Mouse (Mus musculus): ENCODE measurements around the gene Gm3285.

The Gm3285 gene

GRCm38 (mm10) chr10:77861675-77862074 lies at the start of gene Gm3285:
TSS of gene Gm3285 (plus strand) at chr10:77861975.
- DNase-seq (ENCODE audit: low spot score in 2 of 2), result no peak

- no peak for DNase-seq (ENCODE audit: low spot score in 2 of 2)
Observed at GRCm38 (mm10) chr10:77814382-77814781, 47.4 kb upstream of the Gm3285 start, which contains the start of gene Gm2696. TSS of gene Gm2696 (plus strand) at chr10:77814682.

GRCm38 (mm10) chr10:77815514-77815913 lies 46.3 kb upstream of the Gm3285 start:
- DNase-seq (ENCODE audit: low spot score in 2 of 2), result no peak

GRCm38 (mm10) chr10:77818523-77818922 lies 43.3 kb upstream of the Gm3285 start:
- no peak for DNase-seq (ENCODE audit: low spot score in 2 of 2)

- no peak for DNase-seq (ENCODE audit: low spot score in 2 of 2)
Observed at GRCm38 (mm10) chr10:77819203-77819602, 42.6 kb upstream of the Gm3285 start.

GRCm38 (mm10) chr10:77826951-77827350 lies 34.8 kb upstream of the Gm3285 start, which contains the start of gene Krtap10-4:
TSS of gene Krtap10-4 (minus strand) at chr10:77827095.
- no peak for DNase-seq (ENCODE audit: low spot score in 2 of 2)

- DNase-seq (ENCODE audit: low spot score in 2 of 2), result peak in 1 of 2 experiments; percentile 39
Observed at GRCm38 (mm10) chr10:77835647-77836046, 26.1 kb upstream of the Gm3285 start, which contains the start of gene Krtap10-10. TSS of gene Krtap10-10 (plus strand) at chr10:77835947.

GRCm38 (mm10) chr10:77839006-77839405 lies 22.8 kb upstream of the Gm3285 start:
- no peak for DNase-seq (ENCODE audit: low spot score in 2 of 2)

- DNase-seq (ENCODE audit: low spot score in 2 of 2), result no peak
Observed at GRCm38 (mm10) chr10:77846503-77846902, 15.3 kb upstream of the Gm3285 start, which contains the start of gene Gm36176. TSS of gene Gm36176 (plus strand) at chr10:77846803.

GRCm38 (mm10) chr10:77846961-77847360 lies 14.8 kb upstream of the Gm3285 start:
- DNase-seq (ENCODE audit: low spot score in 2 of 2), result no peak

- DNase-seq (ENCODE audit: low spot score in 2 of 2), result no peak
Observed at GRCm38 (mm10) chr10:77847538-77847937, 14.2 kb upstream of the Gm3285 start.

- DNase-seq (ENCODE audit: low spot score in 2 of 2), result no peak
Observed at GRCm38 (mm10) chr10:77852559-77852958, 9.2 kb upstream of the Gm3285 start, which contains the start of gene Gm10318. TSS of gene Gm10318 (plus strand) at chr10:77852859.

GRCm38 (mm10) chr10:77864067-77864761 lies 2.4 kb downstream of the Gm3285 start:
- DNase-seq (ENCODE audit: low spot score in 2 of 2), result no peak

GRCm38 (mm10) chr10:77864762-77865143 lies 3.0 kb downstream of the Gm3285 start:
- DNase-seq (ENCODE audit: low spot score in 2 of 2), result no peak

- no peak for DNase-seq (ENCODE audit: low spot score in 2 of 2)
Observed at GRCm38 (mm10) chr10:77867546-77867945, 5.8 kb downstream of the Gm3285 start.

- DNase-seq (ENCODE audit: low spot score in 2 of 2), result no peak
Observed at GRCm38 (mm10) chr10:77869651-77870050, 7.9 kb downstream of the Gm3285 start.

GRCm38 (mm10) chr10:77878985-77879384 lies 17.2 kb downstream of the Gm3285 start:
- peak in 1 of 2 experiments; percentile 46 for DNase-seq (ENCODE audit: low spot score in 2 of 2)

- no peak for DNase-seq (ENCODE audit: low spot score in 2 of 2)
Observed at GRCm38 (mm10) chr10:77880305-77880704, 18.5 kb downstream of the Gm3285 start.

- no peak for DNase-seq (ENCODE audit: low spot score in 2 of 2)
Observed at GRCm38 (mm10) chr10:77882553-77882952, 20.8 kb downstream of the Gm3285 start.

- DNase-seq (ENCODE audit: low spot score in 2 of 2), result no peak
Observed at GRCm38 (mm10) chr10:77886007-77886747, 24.4 kb downstream of the Gm3285 start.

GRCm38 (mm10) chr10:77890987-77891565 lies 29.3 kb downstream of the Gm3285 start:
- DNase-seq (ENCODE audit: low spot score in 2 of 2), result no peak

- DNase-seq (ENCODE audit: low spot score in 2 of 2), result no peak
Observed at GRCm38 (mm10) chr10:77895562-77895961, 33.8 kb downstream of the Gm3285 start.

Measured in left cerebral cortex, adult 9 months (tissue).